Mouse (Mus musculus) neural tube, embryonic 15.5 days (tissue): ENCODE measurements around the gene Tbx19. TPM values are rescaled to one million over a fixed set of nuclear protein-coding genes. Genes with fewer than 3 reads are reported as not detected.

ENCODE experiments used
- polyA plus RNA-seq: library from polyadenylated mRNA; unstranded; fragments of >200 nt; fragmentation: Nextera tagmentation; extraction: Ambion mirVana; gene quantifications from 2 replicates; pipeline ENCODE4 v1.2.1, GENCODE M21; 2015

Tbx19 gene
- polyA plus RNA-seq, 1 experiment from 2014 or later = not detected

Other genes starting within 250 kb of the Tbx19 start
- 2.7 TPM in 1 of 2 replicates, not detected in the other for gene Xcl1, start 225.2 kb downstream of the Tbx19 start, polyA plus RNA-seq
- gene Sft2d2, start 33.7 kb upstream of the Tbx19 start, polyA plus RNA-seq = 4.4 and 7.9 TPM in 2 replicates
- 126 and 138 TPM in 2 replicates for gene Tiprl, start 76.2 kb upstream of the Tbx19 start, polyA plus RNA-seq
- gene Gpr161, start 135.0 kb upstream of the Tbx19 start, polyA plus RNA-seq = 2.3 and 2.6 TPM in 2 replicates